Mouse (Mus musculus) neural tube, embryonic 12.5 days (tissue): ENCODE results near the gene Ggps1. TPM values are rescaled to one million over a fixed set of nuclear protein-coding genes. Genes with fewer than 3 reads are reported as not detected.
"Not testable (repeated sequence)": the region's sequence is repeated elsewhere in the genome, so short reads cannot be mapped to it uniquely, and the experiment has no call there.

ENCODE experiments used
- ATAC-seq: fragments of 200-750 bp; cut with Nextera tagmentation; 2 replicates; pipeline ENCODE4 v1.8.0; 2017; ENCODE audit warnings: low read depth, mild to moderate bottlenecking, moderate TSS enrichment, moderate library complexity; ENCODE audit not compliant: low FRiP score
- H3K27ac ChIP-seq: fragments of 300-500 bp; sonication (generic); 2 replicates; pipeline ENCODE4 v1.5.1; 2016
- H3K27me3 ChIP-seq: fragments of 300-500 bp; sonication (generic); replicated peaks from 2 replicates; pipeline ENCODE4 v1.6.1; 2016; ENCODE audit warnings: mild to moderate bottlenecking
- H3K36me3 ChIP-seq: fragments of 300-500 bp; sonication (generic); 2 replicates; pipeline ENCODE4 v1.6.1; 2016; ENCODE audit warnings: mild to moderate bottlenecking
- H3K4me1 ChIP-seq: fragments of 300-500 bp; sonication (generic); 2 replicates; pipeline ENCODE4 v1.6.1; 2016
- H3K4me2 ChIP-seq: fragments of 300-500 bp; sonication (generic); replicated peaks from 2 replicates; pipeline ENCODE4 v1.6.1; 2016; ENCODE audit warnings: mild to moderate bottlenecking
- H3K4me3 ChIP-seq: fragments of 300-500 bp; sonication (generic); 2 replicates; pipeline ENCODE4 v1.5.1; 2016
- H3K9ac ChIP-seq: fragments of 300-500 bp; sonication (generic); 2 replicates; pipeline ENCODE4 v1.6.1; 2016; ENCODE audit warnings: mild to moderate bottlenecking
- H3K9me3 ChIP-seq: fragments of 300-500 bp; sonication (generic); 2 replicates; pipeline ENCODE4 v1.6.1; 2016; ENCODE audit warnings: mild to moderate bottlenecking
- WGBS: fragments of 180-500 bp; shearing (Covaris S2); methylation state at CpG from one replicate; pipeline ENCODE4 v1.1.7; 2016; 5-methylcytosine and 5-hydroxymethylcytosine counted together
- polyA plus RNA-seq: library from polyadenylated mRNA; unstranded; fragments of >200 nt; fragmentation: Nextera tagmentation; extraction: Ambion mirVana; gene quantifications from 2 replicates; pipeline ENCODE4 v1.2.1, GENCODE M21; 2016

Ggps1 gene
- polyA plus RNA-seq, 1 experiment from 2014 or later, result 72.9 TPM

GRCm38 (mm10) chr13:14034073-14034348, 29.3 kb downstream of the Ggps1 start:
- Histone ChIP-seq H3K9ac (no peak overlapping the region), H3K27ac (no peak overlapping the region), H3K4me1 (peaks cover 7% of the 10 kb centered on the region; the same call in 1 of the 2 replicates), H3K9me3 (no peaks in the 10 kb centered on the region), H3K36me3 (peaks cover 4% of the 10 kb centered on the region; the same call in 1 of the 2 replicates), H3K4me2 (no peak overlapping the region), H3K4me3 (no peak overlapping the region), H3K27me3 (no peaks in the 10 kb centered on the region)
- ATAC-seq, result no peak

DNA sequence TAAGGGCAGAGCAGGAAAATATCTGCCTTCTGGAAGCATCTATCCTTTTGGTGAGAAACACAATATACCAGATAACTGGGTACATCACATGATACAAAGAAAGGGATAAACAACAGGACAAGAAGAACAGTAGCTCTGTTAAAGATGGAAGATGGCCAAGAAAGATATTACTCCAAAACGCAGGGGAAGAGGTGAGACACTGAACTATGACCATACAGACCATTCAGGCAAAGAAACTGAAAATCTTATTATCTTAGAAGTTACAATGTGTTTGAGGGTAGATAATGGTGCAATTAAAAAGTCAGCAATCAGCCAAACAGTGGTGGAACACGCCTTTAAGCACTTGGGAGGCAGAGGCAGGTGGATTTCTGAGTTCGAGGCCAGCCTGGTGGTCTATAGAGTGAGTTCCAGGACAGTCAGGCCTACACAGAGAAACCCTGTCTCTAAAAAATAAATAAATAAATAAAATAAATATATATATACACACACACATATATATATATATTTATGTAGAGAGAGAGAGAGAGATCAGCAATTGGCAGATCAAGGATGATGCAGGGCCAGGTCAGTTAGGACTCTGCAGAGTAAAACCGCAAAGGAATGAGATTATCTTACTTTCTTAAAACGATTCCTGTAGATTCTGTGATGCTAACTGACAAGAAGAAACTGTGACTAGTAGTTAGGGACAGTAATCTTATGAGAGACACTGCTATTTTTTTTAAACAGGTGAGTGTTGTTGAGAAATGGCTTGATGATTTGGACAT, 29.8 kb downstream of the Ggps1 start:
- H3K27me3 ChIP-seq, result no peaks in the 10 kb centered on the region
- peaks cover 2% of the 10 kb centered on the region; the same call in 1 of the 2 replicates for H3K4me1 ChIP-seq
- H3K9me3 ChIP-seq, result no peaks in the 10 kb centered on the region
- peaks cover 6% of the 10 kb centered on the region; the same call in 1 of the 2 replicates for H3K36me3 ChIP-seq
- H3K4me3 ChIP-seq, result no peak overlapping the region
- H3K4me2 ChIP-seq, result no peak overlapping the region
- no peak overlapping the region for H3K9ac ChIP-seq
- H3K27ac ChIP-seq, result no peak overlapping the region
- ATAC-seq, result no peak
- whole genome bisulfite sequencing, result 92% methylated on average over 5 of the region's 5 CpGs

- Histone ChIP-seq H3K9me3 (no peaks in the 10 kb centered on the region), H3K36me3 (peaks cover 32% of the 10 kb centered on the region; the same call in 1 of the 2 replicates), H3K27ac (no peak overlapping the region), H3K4me3 (no peak overlapping the region), H3K4me1 (no peaks in the 10 kb centered on the region), H3K9ac (no peak overlapping the region), H3K27me3 (no peaks in the 10 kb centered on the region), H3K4me2 (no peak overlapping the region)
- WGBS, result 93% methylated on average over 6 of the region's 6 CpGs
- ATAC-seq, result no peak
These were observed 37.0 kb downstream of the Ggps1 start for GRCm38 (mm10) chr13:14026154-14026820.

- no peaks in the 10 kb centered on the region for H3K27me3 ChIP-seq
- no peaks in the 10 kb centered on the region for H3K4me1 ChIP-seq
- H3K27ac ChIP-seq, result no peak overlapping the region
- 89% methylated on average over 6 of the region's 6 CpGs for WGBS
- no peak overlapping the region for H3K4me2 ChIP-seq
- no peak for ATAC-seq
- H3K36me3 ChIP-seq, result peaks cover 32% of the 10 kb centered on the region; the same call in 1 of the 2 replicates
- no peak overlapping the region for H3K4me3 ChIP-seq
- no peaks in the 10 kb centered on the region for H3K9me3 ChIP-seq
- no peak overlapping the region for H3K9ac ChIP-seq
These were observed 37.7 kb downstream of the Ggps1 start for GRCm38 (mm10) chr13:14025554-14025953.

- not testable (repeated sequence) for H3K27ac ChIP-seq, H3K27me3 ChIP-seq, H3K4me1 ChIP-seq, H3K9ac ChIP-seq, H3K4me2 ChIP-seq, H3K9me3 ChIP-seq, H3K4me3 ChIP-seq, ATAC-seq
- WGBS, result 86% methylated on average over 12 of the region's 12 CpGs
- peaks cover 22% of the 10 kb centered on the region for H3K36me3 ChIP-seq
These were observed 41.9 kb downstream of the Ggps1 start for GRCm38 (mm10) chr13:14021417-14021816.

- ATAC-seq, result no peak
- Histone ChIP-seq H3K4me2 (no peak overlapping the region), H3K4me1 (no peaks in the 10 kb centered on the region), H3K9me3 (no peaks in the 10 kb centered on the region), H3K9ac (no peak overlapping the region), H3K27me3 (no peaks in the 10 kb centered on the region), H3K4me3 (no peak overlapping the region), H3K27ac (no peak overlapping the region), H3K36me3 (peaks cover 22% of the 10 kb centered on the region)
- WGBS, result 97% methylated on average over 3 of the region's 3 CpGs
These were observed 44.4 kb downstream of the Ggps1 start for GRCm38 (mm10) chr13:14018852-14019251.

DNA sequence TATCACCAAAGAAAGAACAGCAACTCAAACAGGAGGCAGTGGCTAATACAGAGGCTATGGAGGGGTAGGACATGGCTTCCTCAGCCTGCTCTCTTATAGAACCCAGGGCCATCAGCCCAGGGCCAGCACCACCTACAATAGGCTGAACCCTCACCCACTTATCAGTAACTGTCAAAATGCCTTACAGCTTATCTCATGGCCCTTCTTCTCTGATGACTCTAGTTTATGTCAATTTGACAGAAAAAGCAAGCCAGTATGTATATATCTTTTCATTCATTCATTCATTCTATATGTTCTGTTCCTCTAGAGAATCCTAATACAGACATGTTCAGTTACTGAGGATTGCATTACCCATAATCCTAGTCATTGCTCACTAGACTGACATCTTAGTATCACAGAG, 45.0 kb downstream of the Ggps1 start:
- Histone ChIP-seq H3K4me1 (no peaks in the 10 kb centered on the region), H3K4me3 (no peak overlapping the region), H3K36me3 (peaks cover 26% of the 10 kb centered on the region), H3K9me3 (no peaks in the 10 kb centered on the region), H3K4me2 (no peak overlapping the region), H3K27me3 (no peaks in the 10 kb centered on the region), H3K27ac (no peak overlapping the region), H3K9ac (no peak overlapping the region)
- no peak for ATAC-seq

GRCm38 (mm10) chr13:14015609-14016008, 47.7 kb downstream of the Ggps1 start:
- Histone ChIP-seq H3K27ac (no peak overlapping the region), H3K36me3 (peaks cover 47% of the 10 kb centered on the region), H3K9ac (no peak overlapping the region), H3K27me3 (no peaks in the 10 kb centered on the region), H3K4me1 (no peaks in the 10 kb centered on the region), H3K4me3 (no peak overlapping the region), H3K4me2 (no peak overlapping the region), H3K9me3 (no peaks in the 10 kb centered on the region)
- ATAC-seq, result no peak
- 93% methylated on average over 6 of the region's 6 CpGs for WGBS

DNA sequence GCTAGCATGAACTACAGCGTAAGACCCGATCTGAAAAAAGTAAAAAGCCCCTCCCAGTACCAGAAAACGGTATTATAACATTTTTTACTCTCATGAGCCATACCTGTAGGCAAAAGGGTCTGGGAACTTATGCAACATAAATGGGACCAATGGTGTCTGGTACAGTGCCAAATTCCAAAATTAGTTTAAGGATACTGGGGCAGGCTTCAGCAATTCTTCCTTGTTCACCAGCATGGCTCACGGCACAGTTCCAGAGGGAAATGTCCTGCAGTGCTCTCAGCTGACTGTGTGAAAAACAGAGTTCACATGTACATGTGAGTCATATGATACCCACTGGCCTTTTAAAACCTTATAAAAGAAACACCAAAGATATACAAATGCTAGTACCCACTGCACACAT, 48.7 kb downstream of the Ggps1 start:
- H3K27me3 ChIP-seq, result no peaks in the 10 kb centered on the region
- peaks cover 51% of the 10 kb centered on the region for H3K36me3 ChIP-seq
- no peaks in the 10 kb centered on the region for H3K4me1 ChIP-seq
- H3K27ac ChIP-seq, result no peak overlapping the region
- H3K4me3 ChIP-seq, result no peak overlapping the region
- no peak for ATAC-seq
- 94% methylated on average over 4 of the region's 4 CpGs for WGBS
- H3K9me3 ChIP-seq, result no peaks in the 10 kb centered on the region
- no peak overlapping the region for H3K4me2 ChIP-seq
- no peak overlapping the region for H3K9ac ChIP-seq

DNA sequence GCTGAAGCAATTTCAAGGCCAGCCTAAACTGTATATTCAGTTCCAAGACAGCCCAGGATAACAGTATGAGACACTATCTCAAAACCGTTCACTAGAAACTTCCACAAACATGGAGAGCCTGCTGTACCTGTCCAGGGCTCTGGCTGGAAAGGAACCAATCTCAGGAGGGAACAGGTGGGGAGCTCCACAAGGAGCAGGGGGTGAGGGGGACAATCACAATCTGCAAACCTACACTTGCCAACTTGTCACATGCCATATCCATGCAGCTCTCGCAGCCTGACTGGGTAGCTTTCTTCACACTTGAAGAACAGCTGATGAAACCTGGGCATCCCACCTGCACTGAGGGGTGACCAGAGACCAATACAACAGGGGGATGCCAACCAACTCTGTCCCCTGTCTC, 49.3 kb downstream of the Ggps1 start:
- peaks cover 53% of the 10 kb centered on the region for H3K36me3 ChIP-seq
- 0 out of 2 replicates have a peak, but pooled peaks have one; percentile 33 for ATAC-seq
- H3K9me3 ChIP-seq, result no peaks in the 10 kb centered on the region
- H3K27ac ChIP-seq, result no peak overlapping the region
- no peaks in the 10 kb centered on the region for H3K27me3 ChIP-seq
- no peak overlapping the region for H3K9ac ChIP-seq
- H3K4me3 ChIP-seq, result no peak overlapping the region
- H3K4me2 ChIP-seq, result no peak overlapping the region
- no peaks in the 10 kb centered on the region for H3K4me1 ChIP-seq
- WGBS, result 95% methylated on average over 2 of the region's 2 CpGs

DNA sequence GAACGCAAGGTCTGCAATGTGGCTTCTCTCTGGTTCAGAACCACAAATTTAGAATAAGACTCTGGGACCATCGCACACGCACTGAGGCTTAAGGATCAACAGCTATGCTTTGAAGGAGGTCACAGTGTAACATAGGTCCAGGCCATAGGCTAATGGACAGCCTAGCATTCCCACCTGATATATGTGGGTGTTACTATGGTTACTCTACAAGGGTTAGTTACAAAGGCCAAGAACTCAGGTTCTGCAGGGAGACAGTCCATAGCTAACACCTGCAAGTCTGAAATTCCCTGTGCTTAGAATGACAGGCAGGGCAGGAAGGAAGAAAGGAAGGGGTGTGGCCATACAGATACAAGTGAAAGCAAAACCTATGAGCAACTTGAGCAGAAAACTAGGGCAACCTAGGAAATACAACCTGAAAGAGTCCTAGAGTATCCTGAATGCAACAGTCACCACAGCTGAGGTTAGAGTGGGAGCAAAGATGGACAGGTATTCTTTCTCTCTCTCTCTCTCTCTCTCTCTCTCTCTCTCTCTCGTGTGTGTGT, 51.8 kb downstream of the Ggps1 start:
- Histone ChIP-seq H3K27ac (no peak overlapping the region), H3K9me3 (no peaks in the 10 kb centered on the region), H3K4me2 (no peak overlapping the region), H3K4me1 (no peaks in the 10 kb centered on the region), H3K4me3 (no peak overlapping the region), H3K9ac (no peak overlapping the region), H3K36me3 (peaks cover 52% of the 10 kb centered on the region), H3K27me3 (no peaks in the 10 kb centered on the region)
- no peak for ATAC-seq
- WGBS, result 90% methylated on average over 4 of the region's 4 CpGs

DNA sequence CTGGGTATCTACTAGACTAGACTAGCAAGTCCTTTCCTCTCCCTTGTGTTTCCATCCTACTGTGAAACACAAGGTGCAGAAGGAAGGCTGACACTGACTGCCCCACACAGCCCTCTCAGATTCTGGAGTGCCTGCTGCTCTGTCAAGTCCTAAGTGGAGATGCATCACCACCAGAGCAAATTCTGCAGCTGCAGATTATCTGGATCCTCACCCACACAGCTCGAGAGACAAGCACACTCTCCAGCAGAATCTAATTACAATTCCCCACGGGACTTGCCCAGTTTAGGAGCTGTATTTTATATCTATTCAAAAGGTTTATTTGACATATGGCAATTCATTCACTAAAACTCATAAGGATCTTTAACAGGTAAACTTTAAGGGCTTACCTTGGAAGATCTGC, 57.2 kb downstream of the Ggps1 start:
- no peak overlapping the region for H3K4me3 ChIP-seq
- H3K4me1 ChIP-seq, result no peaks in the 10 kb centered on the region
- H3K4me2 ChIP-seq, result no peak overlapping the region
- H3K9ac ChIP-seq, result no peak overlapping the region
- H3K27me3 ChIP-seq, result no peaks in the 10 kb centered on the region
- WGBS, result 77% methylated on average over 2 of the region's 2 CpGs
- peaks cover 58% of the 10 kb centered on the region for H3K36me3 ChIP-seq
- no peak for ATAC-seq
- H3K27ac ChIP-seq, result no peak overlapping the region
- no peaks in the 10 kb centered on the region for H3K9me3 ChIP-seq

- no peak overlapping the region for H3K27ac ChIP-seq
- H3K4me3 ChIP-seq, result no peak overlapping the region
- H3K4me2 ChIP-seq, result no peak overlapping the region
- no peaks in the 10 kb centered on the region for H3K4me1 ChIP-seq
- H3K9ac ChIP-seq, result no peak overlapping the region
- no peaks in the 10 kb centered on the region for H3K9me3 ChIP-seq
- peaks cover 66% of the 10 kb centered on the region for H3K36me3 ChIP-seq
- WGBS, result 95% methylated on average over 5 of the region's 5 CpGs
- ATAC-seq, result no peak
- H3K27me3 ChIP-seq, result no peaks in the 10 kb centered on the region
These were observed 58.3 kb downstream of the Ggps1 start for GRCm38 (mm10) chr13:14004999-14005398.
